ENCODE assay signal across 8 mouse cellular contexts in genomic region chr5:24357461-24357860, GRCm38 (mm10). TPM values are rescaled to one million over a fixed set of nuclear protein-coding genes. Genes with fewer than 3 reads are reported as not detected.
DNase-seq lines count a peak whose midpoint lies in the region; ATAC-seq lines count a peak whose summit lies in the region.

No protein-coding gene starts in this region.

- 16% methylated on average over 7 of the region's 7 CpGs for whole genome bisulfite sequencing in neural tube, embryonic 15.5 days

- H3K4me1 ChIP-seq in neural tube, embryonic 15.5 days, result peaks cover 21% of the 10 kb centered on the region

- H3K9ac ChIP-seq in neural tube, embryonic 15.5 days (replicated peaks), result no peak overlapping the region

- no peaks in the 10 kb centered on the region for H3K36me3 ChIP-seq in neural tube, embryonic 15.5 days

- H3K9me3 ChIP-seq in neural tube, embryonic 15.5 days (replicated peaks), result no peaks in the 10 kb centered on the region

- H3K27ac ChIP-seq in neural tube, embryonic 15.5 days (replicated peaks), result no peak overlapping the region

- no peaks in the 10 kb centered on the region for H3K27me3 ChIP-seq in neural tube, embryonic 15.5 days (replicated peaks)

- H3K4me3 ChIP-seq in neural tube, embryonic 15.5 days (replicated peaks), result no peak overlapping the region

- no peak overlapping the region for H3K4me2 ChIP-seq in neural tube, embryonic 15.5 days

- DNase-seq in neural tube, embryonic 10.5 days (ENCODE audit: extremely low spot score, low spot score), result peak; percentile 88
- peak; percentile 91 for DNase-seq in ZHBTc4 (ENCODE audit: low read depth, low spot score)
- peak; percentile 46 for DNase-seq in fibroblast of lung, adult 2 months (ENCODE audit: low read depth)
- peak; percentile 66 to 81 for DNase-seq in kidney, adult 8-10 months
- DNase-seq in lung, postnatal 25 days (ENCODE audit: low spot score), result peak; percentile 76
- DNase-seq in thymus, postnatal 0 days (ENCODE audit: low spot score), result peak; percentile 94
- DNase-seq in left cerebral cortex, adult 8-10 months (ENCODE audit: low spot score in 2 of 2), result no peak

- ATAC-seq in neural tube, embryonic 15.5 days (ENCODE audit: low FRiP score), result no peak

RNA-seq across cellular contexts. Expression of gene Kcnh2, which starts 6.1 kb away (rescaled TPM):
- polyA plus RNA-seq in neural tube, embryonic 15.5 days (2015; fragmentation: Nextera tagmentation; extraction: Ambion mirVana), result 12.7 and 18.2 TPM in 2 replicates
- polyA plus RNA-seq in thymus, postnatal 0 days (2015; fragmentation: Nextera tagmentation; extraction: Ambion mirVana), result 5.3 and 7.2 TPM in 2 replicates
- 10 to 100 TPM; 33.4 to 38.9 (median 37.6) TPM for total RNA-seq in left cerebral cortex, adult 8-10 months (2022)

RNA-seq across cellular contexts. Expression of gene Nos3, which starts 7.1 kb away (rescaled TPM):
- polyA plus RNA-seq in neural tube, embryonic 15.5 days (2015; fragmentation: Nextera tagmentation; extraction: Ambion mirVana), result 9.3 and 10.6 TPM in 2 replicates
- polyA plus RNA-seq in thymus, postnatal 0 days (2015; fragmentation: Nextera tagmentation; extraction: Ambion mirVana), result 1.5 and 1.7 TPM in 2 replicates
- 1 to 10 TPM; 5.8 to 8.0 (median 6.9) TPM for total RNA-seq in left cerebral cortex, adult 8-10 months (2022)

RNA-seq across cellular contexts. Expression of gene Atg9b, which starts 34.5 kb away (rescaled TPM):
- polyA plus RNA-seq in neural tube, embryonic 15.5 days (2015; fragmentation: Nextera tagmentation; extraction: Ambion mirVana), result 4.0 and 4.8 TPM in 2 replicates
- polyA plus RNA-seq in thymus, postnatal 0 days (2015; fragmentation: Nextera tagmentation; extraction: Ambion mirVana), result 2.0 and 3.0 TPM in 2 replicates
- total RNA-seq in left cerebral cortex, adult 8-10 months (2022), result 1 to 10 TPM; 4.7 to 5.8 (median 5.1) TPM

RNA-seq across cellular contexts. Expression of gene Abcb8, which starts 36.0 kb away (rescaled TPM):
- polyA plus RNA-seq in neural tube, embryonic 15.5 days (2015; fragmentation: Nextera tagmentation; extraction: Ambion mirVana), result 49.4 and 52.2 TPM in 2 replicates
- 32.6 and 33.9 TPM in 2 replicates for polyA plus RNA-seq in thymus, postnatal 0 days (2015; fragmentation: Nextera tagmentation; extraction: Ambion mirVana)
- 10 to 100 TPM; 54.5 to 65.4 (median 58.7) TPM for total RNA-seq in left cerebral cortex, adult 8-10 months (2022)

RNA-seq across cellular contexts. Expression of gene Asic3, which starts 55.7 kb away (rescaled TPM):
- 1.6 and 2.4 TPM in 2 replicates for polyA plus RNA-seq in neural tube, embryonic 15.5 days (2015; fragmentation: Nextera tagmentation; extraction: Ambion mirVana)
- polyA plus RNA-seq in thymus, postnatal 0 days (2015; fragmentation: Nextera tagmentation; extraction: Ambion mirVana), result 0.34 and 0.54 TPM in 2 replicates
- 1 to 10 TPM in 1 of 4 experiments, under 1 TPM in 3; 0.16 to 1.1 (median 0.34) TPM for total RNA-seq in left cerebral cortex, adult 8-10 months (2022)

Comparison
In these comparisons a context has a peak if more than half of its experiments do, and no peak if none do; other contexts are left out.
1. DNase-seq: peak in neural tube, embryonic 10.5 days (single experiment), ZHBTc4 (single experiment), fibroblast of lung, adult 2 months (single experiment), kidney, adult 8-10 months (2 of 2), lung, postnatal 25 days (single experiment) and thymus, postnatal 0 days (single experiment); none in left cerebral cortex, adult 8-10 months (0 of 2).